Mouse (Mus musculus) liver, embryonic 14.5 days (tissue): ENCODE measurements at regions not wholly inside any gene's neighbourhood (a gene's known extent, or its start where the extent isn't known, plus 50 kb on each side); places are given as distances from the start of the nearest gene placed in this dataset.
A peak's percentile ranks its signal among the peaks of the same experiment; 100 is the strongest.

ENCODE experiments used
- ATAC-seq: fragments of 200-750 bp; cut with Nextera tagmentation; 2 replicates; pipeline ENCODE4 v1.8.0; 2017; ENCODE audit warnings: moderate number of reproducible peaks, mild to moderate bottlenecking, moderate library complexity; ENCODE audit not compliant: insufficient read depth
- DNase-seq, 3 experiments: peaks; one replicate each; pipeline ENCODE4 v3.0.0-alpha.2; 2012 to 2013; ENCODE audit warnings: low read depth in 3 of 3, low spot score in 3 of 3
- H3K27ac ChIP-seq: fragments of 300-500 bp; sonication (generic); 2 replicates; pipeline ENCODE4 v1.5.1; 2014; ENCODE audit warnings: moderate library complexity, mild to moderate bottlenecking, control low read depth, inconsistent platforms
- H3K27me3 ChIP-seq: fragments of 300-500 bp; sonication (generic); 2 replicates; pipeline ENCODE4 v1.6.1; 2014; ENCODE audit warnings: mild to moderate bottlenecking, low read length, moderate library complexity; ENCODE audit not compliant: control insufficient read depth, insufficient read depth
- H3K36me3 ChIP-seq: fragments of 300-500 bp; sonication (generic); replicated peaks from 2 replicates; pipeline ENCODE4 v1.6.1; 2014; ENCODE audit warnings: low read depth; ENCODE audit not compliant: control insufficient read depth, insufficient read depth
- H3K4me1 ChIP-seq, 2 experiments: fragments of 200-500 bp in 1 of 2; fragments of 300-500 bp in 1 of 2; sonication (generic) in 1 of 2; replicated peaks; 2 replicates each; pipeline ENCODE4 v1.6.1; 2012 to 2014; ENCODE audit warnings: antibody characterized with exemption in 1 of 2, inconsistent platforms in 1 of 2, low read length in 1 of 2; ENCODE audit not compliant: control insufficient read depth in 2 of 2, insufficient read depth in 2 of 2
- H3K4me2 ChIP-seq: fragments of 300-500 bp; sonication (generic); 2 replicates; pipeline ENCODE4 v1.6.1; 2014; ENCODE audit warnings: low read depth, mild to moderate bottlenecking, control low read depth, moderate library complexity
- H3K4me3 ChIP-seq, 2 experiments: fragments of 200-500 bp in 1 of 2; fragments of 300-500 bp in 1 of 2; sonication (generic) in 1 of 2; 2 replicates each; pipeline ENCODE4 v1.5.1; 2012 to 2014; ENCODE audit warnings: low read depth in 2 of 2, low read length in 2 of 2, mild to moderate bottlenecking in 2 of 2, control low read depth in 1 of 2, inconsistent platforms in 1 of 2, moderate library complexity in 1 of 2; ENCODE audit not compliant: insufficient read depth in 1 of 2
- H3K9ac ChIP-seq: fragments of 300-500 bp; sonication (generic); replicated peaks from 2 replicates; pipeline ENCODE4 v1.6.1; 2014; ENCODE audit warnings: mild to moderate bottlenecking, control low read depth, moderate library complexity
- H3K9me3 ChIP-seq: fragments of 300-500 bp; sonication (generic); 2 replicates; pipeline ENCODE4 v1.6.1; 2016; ENCODE audit warnings: low read length, mixed read lengths; ENCODE audit not compliant: control insufficient read depth
- CTCF ChIP-seq: IDR thresholded peaks from 2 replicates; pipeline ENCODE4 v1.5.1; 2016; ENCODE audit warnings: antibody characterized with exemption, low read depth, control low read depth
- EP300 ChIP-seq: IDR thresholded peaks from 2 replicates; pipeline ENCODE4 v1.6.1; 2016; ENCODE audit warnings: antibody characterized with exemption, low read depth
- WGBS: fragments of 180-500 bp; shearing (Covaris S2); extraction: QIAGEN DNeasy Blood & Tissue Kit; methylation state at CpG from one replicate; pipeline ENCODE4 v1.1.7; 2014; ENCODE audit not compliant: insufficient replicate concordance; 5-methylcytosine and 5-hydroxymethylcytosine counted together

- Histone ChIP-seq H3K9ac (no peak overlapping the region), H3K36me3 (no peaks in the 10 kb centered on the region), H3K27ac (no peak overlapping the region), H3K4me1 (no peaks in the 10 kb centered on the region), H3K27me3 (no peaks in the 10 kb centered on the region), H3K4me3 (no peak overlapping the region), H3K4me2 (no peak overlapping the region), H3K9me3 (no peaks in the 10 kb centered on the region)
- DNase-seq (no peak), ATAC-seq (no peak)
- 16% methylated on average over 4 of the region's 4 CpGs for WGBS
- peak; percentile 61 for TF ChIP-seq CTCF
- TF ChIP-seq EP300, result no peak
Observed at GRCm38 (mm10) chr7:68580650-68581049, 168.4 kb downstream of the Arrdc4 start.

- WGBS, result 10% methylated on average over 10 of the region's 10 CpGs
- TF ChIP-seq CTCF (peak; percentile 92), EP300 (no peak)
- Histone ChIP-seq H3K4me1 (no peaks in the 10 kb centered on the region), H3K27me3 (no peaks in the 10 kb centered on the region), H3K27ac (no peak overlapping the region), H3K4me3 (no peak overlapping the region), H3K4me2 (peak overlapping the region; percentile 22; the same call in 1 of the 2 replicates), H3K9me3 (no peaks in the 10 kb centered on the region), H3K9ac (no peak overlapping the region), H3K36me3 (no peaks in the 10 kb centered on the region)
- DNase-seq (peak; percentile 25 to 40 (median 30)), ATAC-seq (no peak)
Observed at GRCm38 (mm10) chr7:68579666-68580065, 169.4 kb downstream of the Arrdc4 start.

GRCm38 (mm10) chr7:68579216-68579615 is 169.8 kb downstream of the Arrdc4 start:
- Histone ChIP-seq H3K9ac (no peak overlapping the region), H3K4me2 (no peak overlapping the region), H3K27me3 (no peaks in the 10 kb centered on the region), H3K9me3 (no peaks in the 10 kb centered on the region), H3K4me3 (no peak overlapping the region), H3K4me1 (no peaks in the 10 kb centered on the region), H3K27ac (no peak overlapping the region), H3K36me3 (no peaks in the 10 kb centered on the region)
- ATAC-seq, result no peak
- TF ChIP-seq EP300 (no peak), CTCF (no peak)
- 30% methylated on average over 8 of the region's 8 CpGs for WGBS
- no peak for DNase-seq

GRCm38 (mm10) chr7:68571315-68571714 is 177.7 kb downstream of the Arrdc4 start:
- WGBS, result 45% methylated on average over 4 of the region's 4 CpGs
- ATAC-seq, result no peak
- Histone ChIP-seq H3K4me2 (no peak overlapping the region), H3K9ac (no peak overlapping the region), H3K4me1 (no peaks in the 10 kb centered on the region), H3K27me3 (no peaks in the 10 kb centered on the region), H3K9me3 (no peaks in the 10 kb centered on the region), H3K4me3 (no peak overlapping the region), H3K27ac (no peak overlapping the region), H3K36me3 (no peaks in the 10 kb centered on the region)
- TF ChIP-seq EP300 (no peak), CTCF (no peak)
- DNase-seq, result no peak

GRCm38 (mm10) chr7:68568127-68568510 is 180.9 kb downstream of the Arrdc4 start:
- 69% methylated on average over 9 of the region's 9 CpGs for WGBS
- Histone ChIP-seq H3K9me3 (no peaks in the 10 kb centered on the region), H3K4me2 (no peak overlapping the region), H3K36me3 (no peaks in the 10 kb centered on the region), H3K9ac (no peak overlapping the region), H3K27ac (no peak overlapping the region), H3K4me3 (no peak overlapping the region), H3K27me3 (no peaks in the 10 kb centered on the region), H3K4me1 (no peaks in the 10 kb centered on the region)
- ATAC-seq (no peak), DNase-seq (no peak)
- no peak for TF ChIP-seq EP300
- TF ChIP-seq CTCF, result no peak
